Mouse (Mus musculus) MEL (cell line): Measurements from ENCODE around the gene Topaz1. TPM values are rescaled to one million over a fixed set of nuclear protein-coding genes. Genes with fewer than 3 reads are reported as not detected.

Experiments used
- DNase-seq: peaks from one replicate; pipeline ENCODE4 v3.0.0; 2011; ENCODE audit warnings: low read depth, low spot score
- H3K27ac ChIP-seq: 2 replicates; pipeline ENCODE4 v1.5.1; 2012; ENCODE audit warnings: low read depth, mild to moderate bottlenecking, control low read depth, low read length, moderate library complexity; ENCODE audit not compliant: control insufficient read depth
- H3K27me3 ChIP-seq, 2 experiments: fragments of 150-350 bp in 1 of 2; sonication (generic) in 1 of 2; 2 replicates each; pipeline ENCODE4 v1.6.1; 2012; ENCODE audit warnings: low read length in 2 of 2, mild to moderate bottlenecking in 2 of 2, improper control_type of control experiment in 1 of 2, moderate library complexity in 1 of 2; ENCODE audit not compliant: insufficient read depth in 2 of 2, control insufficient read depth in 1 of 2
- H3K36me3 ChIP-seq, 2 experiments: 2 replicates each; pipeline ENCODE4 v1.6.1; 2012 to 2014; ENCODE audit warnings: low read length in 2 of 2, improper control_type of control experiment in 1 of 2, inconsistent platforms in 1 of 2, mild to moderate bottlenecking in 1 of 2; ENCODE audit not compliant: insufficient read depth in 2 of 2, control insufficient read depth in 1 of 2
- H3K4me1 ChIP-seq, 2 experiments: fragments of 150-350 bp in 1 of 2; sonication (generic) in 1 of 2; 2 replicates each; pipeline ENCODE4 v1.6.1; 2012; ENCODE audit warnings: low read length in 2 of 2, improper control_type of control experiment in 1 of 2, mild to moderate bottlenecking in 1 of 2; ENCODE audit not compliant: insufficient read depth in 2 of 2, control insufficient read depth in 1 of 2
- H3K4me3 ChIP-seq, 2 experiments: fragments of 150-350 bp in 1 of 2; sonication (generic) in 1 of 2; 2 replicates each; pipeline ENCODE4 v1.5.1; 2012; ENCODE audit warnings: low read depth in 2 of 2, low read length in 2 of 2, mild to moderate bottlenecking in 2 of 2, moderate library complexity in 2 of 2, control low read depth in 1 of 2, improper control_type of control experiment in 1 of 2; ENCODE audit not compliant: control insufficient read depth in 1 of 2, insufficient read depth in 1 of 2
- H3K79me2 ChIP-seq: 2 replicates; pipeline ENCODE4 v1.6.1; 2012; ENCODE audit warnings: mild to moderate bottlenecking, low read length, moderate library complexity; ENCODE audit not compliant: control insufficient read depth, poor library complexity, insufficient read depth
- H3K9ac ChIP-seq: 2 replicates; pipeline ENCODE4 v1.6.1; 2012; ENCODE audit warnings: low read depth, mild to moderate bottlenecking, control low read depth, low read length, moderate library complexity; ENCODE audit not compliant: control insufficient read depth, poor library complexity, severe bottlenecking
- H3K9me3 ChIP-seq: fragments of 150-350 bp; sonication (generic); replicated peaks from 2 replicates; pipeline ENCODE4 v1.6.1; 2012; ENCODE audit warnings: mild to moderate bottlenecking, low read length, improper control_type of control experiment, moderate library complexity; ENCODE audit not compliant: insufficient read depth
- BHLHE40 ChIP-seq: IDR thresholded peaks from 2 replicates; pipeline ENCODE4 v1.6.1; 2012; ENCODE audit warnings: low read depth, mild to moderate bottlenecking, inconsistent platforms, low read length, improper control_type of control experiment, borderline replicate concordance
- CHD1 ChIP-seq: IDR thresholded peaks from 2 replicates; pipeline ENCODE4 v1.6.1; 2012; ENCODE audit warnings: low read depth, mild to moderate bottlenecking, inconsistent platforms, low read length, improper control_type of control experiment
- CHD2 ChIP-seq: IDR thresholded peaks from 2 replicates; pipeline ENCODE4 v1.6.1; 2011; ENCODE audit warnings: low read length, improper control_type of control experiment
- CTCF ChIP-seq, 3 experiments: IDR thresholded peaks in 2 of 3; conservative IDR thresholded peaks in 1 of 3; 2 replicates each; pipeline ENCODE4 v1.5.1; 2011 to 2012; ENCODE audit warnings: low read length in 3 of 3, low read depth in 2 of 3, mild to moderate bottlenecking in 2 of 3, improper control_type of control experiment in 1 of 3, inconsistent platforms in 1 of 3, mixed read lengths in 1 of 3, moderate library complexity in 1 of 3; ENCODE audit not compliant: control insufficient read depth in 1 of 3, insufficient read depth in 1 of 3, poor library complexity in 1 of 3, severe bottlenecking in 1 of 3
- EP300 ChIP-seq, 2 experiments: IDR thresholded peaks; 2 replicates each; pipeline ENCODE4 v1.6.1; 2011; ENCODE audit warnings: improper control_type of control experiment in 2 of 2, low read length in 2 of 2, low read depth in 1 of 2, mild to moderate bottlenecking in 1 of 2
- GABPA ChIP-seq: IDR thresholded peaks from 2 replicates; pipeline ENCODE4 v1.6.1; 2012; ENCODE audit warnings: low read depth, mild to moderate bottlenecking, inconsistent platforms, low read length, improper control_type of control experiment, moderate library complexity
- HCFC1 ChIP-seq: IDR thresholded peaks from 2 replicates; pipeline ENCODE4 v1.6.1; 2012; ENCODE audit warnings: low read depth, mild to moderate bottlenecking, inconsistent platforms, low read length, improper control_type of control experiment, moderate library complexity
- KAT2A ChIP-seq: conservative IDR thresholded peaks from 2 replicates; pipeline ENCODE4 v1.6.1; 2012; ENCODE audit warnings: low read depth, low read length, improper control_type of control experiment, inconsistent platforms
- MAFK ChIP-seq: IDR thresholded peaks from 2 replicates; pipeline ENCODE4 v1.6.1; 2011; ENCODE audit warnings: low read depth, mild to moderate bottlenecking, low read length, improper control_type of control experiment, borderline replicate concordance
- MAZ ChIP-seq: IDR thresholded peaks from 2 replicates; pipeline ENCODE4 v1.6.1; 2012; ENCODE audit warnings: low read depth, mild to moderate bottlenecking, inconsistent platforms, low read length, improper control_type of control experiment
- MYC ChIP-seq: IDR thresholded peaks from 2 replicates; pipeline ENCODE4 v1.6.1; 2011; ENCODE audit warnings: low read depth, mild to moderate bottlenecking, low read length, improper control_type of control experiment, moderate library complexity
- NELFE ChIP-seq: IDR thresholded peaks from 2 replicates; pipeline ENCODE4 v1.6.1; 2011; ENCODE audit warnings: low read depth, low read length, improper control_type of control experiment
- POLR2AphosphoS5 ChIP-seq: IDR thresholded peaks from 2 replicates; pipeline ENCODE4 v1.6.1; 2012; ENCODE audit warnings: low read depth, borderline replicate concordance, mild to moderate bottlenecking, inconsistent platforms, low read length, moderate library complexity, mixed read lengths
- RCOR1 ChIP-seq: IDR thresholded peaks from 2 replicates; pipeline ENCODE4 v1.6.1; 2012; ENCODE audit warnings: low read depth, mild to moderate bottlenecking, inconsistent platforms, low read length, improper control_type of control experiment
- SIN3A ChIP-seq: IDR thresholded peaks from 2 replicates; pipeline ENCODE4 v1.6.1; 2012; ENCODE audit warnings: low read length, improper control_type of control experiment, inconsistent platforms
- SMC3 ChIP-seq: IDR thresholded peaks from 2 replicates; pipeline ENCODE4 v1.6.1; 2011; ENCODE audit warnings: low read depth, low read length, improper control_type of control experiment
- UBTF ChIP-seq: IDR thresholded peaks from 2 replicates; pipeline ENCODE4 v1.6.1; 2012; ENCODE audit warnings: low read depth, mild to moderate bottlenecking, inconsistent platforms, low read length, improper control_type of control experiment, moderate library complexity, borderline replicate concordance; ENCODE audit not compliant: insufficient read depth
- ZKSCAN1 ChIP-seq: IDR thresholded peaks from 2 replicates; pipeline ENCODE4 v1.6.1; 2012; ENCODE audit warnings: low read depth, mild to moderate bottlenecking, inconsistent platforms, low read length, improper control_type of control experiment, moderate library complexity
- ZMIZ1 ChIP-seq: IDR thresholded peaks from 2 replicates; pipeline ENCODE4 v1.6.1; 2012; ENCODE audit warnings: low read depth, mild to moderate bottlenecking, inconsistent platforms, low read length, improper control_type of control experiment, moderate library complexity
- ZNF384 ChIP-seq: IDR thresholded peaks from 2 replicates; pipeline ENCODE4 v1.6.1; 2012; ENCODE audit warnings: low read depth, mild to moderate bottlenecking, inconsistent platforms, low read length, improper control_type of control experiment
- polyA plus RNA-seq, 2 experiments: library from polyadenylated mRNA; stranded (reverse) in 1 of 2; unstranded in 1 of 2; fragments of >175 nt in 1 of 2; fragments of >200 nt in 1 of 2; gene quantifications; 2 replicates each; pipeline versions ENCODE4 v1.2.1 to v1.2.4; 2012; ENCODE audit warnings: low replicate concordance in 2 of 2, low read depth in 1 of 2; ENCODE audit not compliant: insufficient read length in 2 of 2, insufficient read depth in 1 of 2, missing spikeins in 1 of 2
- total RNA-seq: library from RNA; depleted of rRNA; stranded (reverse); fragments of 300-350 nt; gene quantifications from 2 replicates; pipeline ENCODE4 v1.2.3, GENCODE M21; 2012

The Topaz1 gene
- total and polyA plus RNA-seq, 3 experiments = not detected

DNA sequence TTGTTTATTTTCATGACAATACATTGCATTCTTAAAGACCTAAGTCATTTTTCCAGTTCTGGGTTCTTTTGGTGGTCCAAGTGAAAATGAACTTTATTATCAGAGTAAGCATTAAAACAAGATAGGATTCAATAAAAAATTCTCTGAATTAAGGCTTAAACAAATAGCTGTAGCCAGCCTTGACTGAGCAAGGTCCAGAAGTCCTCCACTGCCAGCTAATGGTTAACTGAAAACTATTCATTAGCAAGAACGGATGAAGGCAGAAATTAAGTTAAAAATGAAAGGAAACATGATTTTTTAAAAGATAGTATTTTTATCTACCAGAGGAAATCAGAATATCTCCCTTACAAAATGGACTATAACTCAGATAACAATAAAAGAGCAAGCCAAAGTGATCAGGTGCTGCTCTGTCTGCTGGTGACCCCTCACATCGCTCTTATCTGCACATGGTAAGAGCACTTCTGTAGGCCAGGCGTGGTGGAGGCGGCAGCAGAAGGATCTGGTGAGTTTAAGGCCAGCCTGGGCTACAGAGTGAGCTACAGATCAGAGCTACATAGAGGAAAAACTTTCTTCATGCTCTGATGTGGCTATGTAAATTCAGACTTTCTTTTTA lies 68.2 kb downstream of the Topaz1 start:
- Histone ChIP-seq H3K9ac (no peak overlapping the region), H3K27ac (no peak overlapping the region), H3K4me1 (no peaks in the 10 kb centered on the region), H3K27me3 (no peaks in the 10 kb centered on the region), H3K9me3 (no peaks in the 10 kb centered on the region), H3K36me3 (no peaks in the 10 kb centered on the region), H3K4me3 (no peak overlapping the region), H3K79me2 (no peaks in the 10 kb centered on the region)
- no peak for DNase-seq
- no peak for TF ChIP-seq ZNF384
- no peak for TF ChIP-seq CHD1
- no peak for TF ChIP-seq NELFE
- TF ChIP-seq KAT2A = no peak
- TF ChIP-seq EP300 (IDR thresholded peaks at IDR 0.05; ENCODE audit: low read depth in 1 of 2, low read length in 2 of 2) = no peak
- TF ChIP-seq MAFK = no peak
- no peak for TF ChIP-seq ZKSCAN1
- no peak for TF ChIP-seq MAZ
- no peak for TF ChIP-seq HCFC1
- no peak for TF ChIP-seq RCOR1
- no peak for TF ChIP-seq CTCF (IDR thresholded peaks at IDR 0.05 in 2 of 3, conservative IDR thresholded peaks at IDR 0.05 in 1 of 3; ENCODE audit: control insufficient read depth in 1 of 3, insufficient read depth in 1 of 3, low read depth in 2 of 3, low read length in 3 of 3, poor library complexity in 1 of 3, severe bottlenecking in 1 of 3)
- TF ChIP-seq BHLHE40 = no peak
- TF ChIP-seq CHD2 = no peak
- TF ChIP-seq UBTF = no peak
- no peak for TF ChIP-seq MYC
- TF ChIP-seq SIN3A = no peak
- TF ChIP-seq POLR2AphosphoS5 = no peak

DNA sequence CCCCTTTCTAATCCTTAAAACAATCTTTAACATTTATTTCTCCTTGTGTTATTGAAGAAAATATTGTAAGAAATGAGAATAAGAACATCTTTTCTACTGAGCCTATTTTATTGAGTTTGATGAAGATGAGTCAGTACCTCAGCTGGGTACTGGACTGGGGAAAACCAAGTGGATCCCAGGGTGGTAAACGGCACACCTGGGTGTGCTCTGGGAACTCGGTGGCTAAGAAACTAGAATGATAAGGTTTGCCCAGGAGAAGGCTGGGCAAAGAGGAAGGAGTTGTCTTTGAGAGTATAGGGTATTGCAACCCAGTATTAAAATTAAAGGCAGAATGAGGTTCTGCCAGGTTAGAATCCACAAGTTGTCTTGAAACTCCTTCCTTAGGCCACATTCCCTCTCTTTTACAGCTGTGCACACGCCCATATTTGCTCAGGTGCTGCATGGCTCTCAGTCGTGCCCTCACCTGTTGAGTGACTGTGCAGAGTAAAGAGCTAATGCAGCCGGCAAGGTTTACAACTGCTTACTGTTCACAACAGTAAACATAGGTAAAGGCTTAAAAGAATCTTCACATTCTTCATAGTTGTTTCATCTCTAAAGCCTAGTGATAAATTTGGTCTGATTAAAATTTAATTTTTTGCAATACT lies 76.3 kb downstream of the Topaz1 start:
- H3K4me1 ChIP-seq = no peaks in the 10 kb centered on the region
- no peaks in the 10 kb centered on the region for H3K27me3 ChIP-seq
- no peaks in the 10 kb centered on the region for H3K79me2 ChIP-seq
- H3K36me3 ChIP-seq = no peaks in the 10 kb centered on the region; a peak in 2 of 4 replicates
- H3K9ac ChIP-seq = no peak overlapping the region
- no peak for DNase-seq
- TF ChIP-seq GABPA (no peak), UBTF (no peak), ZMIZ1 (no peak), SMC3 (no peak), BHLHE40 (no peak)
- H3K9me3 ChIP-seq = no peaks in the 10 kb centered on the region
- H3K4me3 ChIP-seq = no peak overlapping the region
- no peak overlapping the region for H3K27ac ChIP-seq
